Mouse (Mus musculus): Measurements from ENCODE around the gene Heyl. TPM values are rescaled to one million over a fixed set of nuclear protein-coding genes. Genes with fewer than 3 reads are reported as not detected.

Heyl gene
- polyA plus RNA-seq, 1 experiment from 2014 or later: 0.78 TPM

DNA sequence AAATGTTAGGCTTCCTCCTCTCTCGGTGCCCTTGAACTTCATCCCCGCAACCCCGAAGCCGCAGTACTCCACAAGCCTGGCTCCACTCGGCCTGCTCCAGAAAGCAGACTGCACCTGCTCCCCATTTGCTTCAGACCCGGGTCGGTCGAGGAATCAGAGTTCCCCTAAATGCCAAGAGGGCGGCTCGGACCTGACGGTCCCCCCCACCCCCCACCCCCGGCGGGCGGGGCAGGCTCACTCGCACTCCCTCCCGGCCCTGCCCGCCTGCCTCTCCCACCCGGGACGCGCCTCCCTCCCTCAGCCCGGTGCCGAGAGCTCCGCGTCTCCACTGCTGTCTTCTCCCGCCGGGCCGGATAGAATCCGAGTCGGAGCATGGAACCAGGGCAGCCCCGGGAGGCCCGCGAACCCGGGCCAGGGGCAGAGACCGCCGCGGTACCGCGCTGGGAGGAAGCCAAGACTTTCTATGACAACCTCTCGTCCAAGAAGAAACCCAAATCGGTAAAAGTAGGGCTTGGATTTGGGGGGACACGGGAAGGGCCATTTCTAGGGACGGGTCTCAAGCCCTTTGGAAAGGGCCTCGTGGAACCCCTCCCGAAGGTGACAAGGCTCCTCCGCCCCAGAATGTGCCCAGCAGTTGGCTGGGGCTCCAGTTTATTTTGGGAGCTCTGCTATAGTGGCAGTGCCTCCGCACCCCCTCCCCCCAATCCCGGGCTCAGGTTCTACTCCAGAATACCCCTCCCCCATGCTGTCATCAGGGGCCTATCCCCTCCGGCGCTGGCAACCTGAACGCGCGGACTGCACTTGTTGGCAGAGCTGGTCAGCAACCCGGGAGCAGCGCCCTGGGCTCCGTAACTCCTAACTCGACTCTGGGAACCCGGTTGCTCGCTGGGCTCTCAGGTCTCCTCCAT lies 31.9 kb upstream of the Heyl start, which contains the start of gene Nt5c1a:
TSS of gene Nt5c1a (plus strand) at position 319 of the 908 bp plus-strand sequence.
- DNase-seq (peak; percentile 24), ATAC-seq (no peak)
- WGBS (ENCODE audit: insufficient replicate concordance): 3% methylated on average over 50 of the region's 58 CpGs
- Histone ChIP-seq H3K9me3 (ENCODE audit: low read length) (no peaks in the 10 kb centered on the region), H3K9ac (replicated peaks) (no peak within 1 kb of the TSS), H3K4me3 (ENCODE audit: low read depth, low read length) (peak within 1 kb of the TSS; percentile 31), H3K4me2 (ENCODE audit: low read depth, low read length) (peak within 1 kb of the TSS; percentile 60), H3K4me1 (ENCODE audit: insufficient read depth) (peaks cover 4% of the 10 kb centered on the region), H3K36me3 (replicated peaks; ENCODE audit: insufficient read depth, low read length) (no peaks in the 10 kb centered on the region), H3K27ac (ENCODE audit: low read depth) (no peak within 1 kb of the TSS), H3K27me3 (ENCODE audit: insufficient read depth, low read length) (peaks cover 41% of the 10 kb centered on the region)
- TF ChIP-seq EP300 (IDR thresholded peaks at IDR 0.05; ENCODE audit: low read depth): no peak
- no peak for TF ChIP-seq CTCF (IDR thresholded peaks at IDR 0.05; ENCODE audit: low read depth)

DNA sequence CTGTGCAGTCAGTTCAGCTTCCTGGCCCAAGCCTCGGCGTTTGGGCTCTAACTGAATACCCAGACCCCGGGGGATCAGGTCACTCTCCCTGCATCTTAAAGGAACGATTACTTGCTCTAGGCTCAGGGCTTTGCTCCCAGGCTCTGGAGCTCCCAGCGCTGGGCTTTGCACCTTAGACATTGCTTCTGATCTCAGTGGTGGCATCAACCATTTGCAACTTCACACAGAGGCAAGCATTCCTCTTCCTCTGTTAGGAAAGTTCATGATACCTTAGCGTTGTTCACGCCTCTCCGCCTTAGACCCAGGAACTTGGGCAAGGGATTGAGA lies 31.3 kb upstream of the Heyl start:
- Histone ChIP-seq H3K4me3 (ENCODE audit: low read depth, low read length) (no peak overlapping the region), H3K4me1 (ENCODE audit: insufficient read depth) (peaks cover 4% of the 10 kb centered on the region), H3K36me3 (replicated peaks; ENCODE audit: insufficient read depth, low read length) (no peaks in the 10 kb centered on the region), H3K9me3 (ENCODE audit: low read length) (no peaks in the 10 kb centered on the region), H3K4me2 (ENCODE audit: low read depth, low read length) (no peak overlapping the region), H3K27ac (ENCODE audit: low read depth) (no peak overlapping the region), H3K9ac (replicated peaks) (no peak overlapping the region), H3K27me3 (ENCODE audit: insufficient read depth, low read length) (peaks cover 38% of the 10 kb centered on the region)
- ATAC-seq: no peak
- TF ChIP-seq EP300 (IDR thresholded peaks at IDR 0.05; ENCODE audit: low read depth) (no peak), CTCF (IDR thresholded peaks at IDR 0.05; ENCODE audit: low read depth) (no peak)
- no peak for DNase-seq
- WGBS (ENCODE audit: insufficient replicate concordance): 18% methylated on average over 8 of the region's 8 CpGs

DNA sequence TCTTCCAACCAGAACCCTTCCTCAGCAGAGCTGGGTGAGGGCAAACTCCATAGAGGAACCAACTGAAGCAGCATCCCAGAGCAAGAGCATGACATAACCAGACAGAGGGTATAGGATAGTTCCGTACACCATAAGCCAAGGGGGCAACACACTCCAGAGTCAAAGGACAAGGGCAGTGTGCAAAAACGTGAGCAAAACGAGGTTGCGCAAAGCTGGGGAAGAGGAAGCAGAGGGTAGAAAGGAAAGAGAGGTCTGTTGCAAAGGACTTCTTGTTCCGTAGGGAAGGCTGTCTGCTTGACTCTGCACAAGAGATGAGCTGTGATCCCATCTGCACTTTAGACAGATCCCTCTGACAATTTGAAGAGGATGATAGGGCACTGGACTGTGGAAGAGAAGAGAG lies 26.0 kb upstream of the Heyl start:
- H3K27me3 ChIP-seq (ENCODE audit: insufficient read depth, low read length): peaks cover 11% of the 10 kb centered on the region
- ATAC-seq: no peak
- 32% methylated on average over 5 of the region's 5 CpGs for WGBS (ENCODE audit: insufficient replicate concordance)
- DNase-seq: no peak
- no peaks in the 10 kb centered on the region for H3K9me3 ChIP-seq (ENCODE audit: low read length)
- H3K4me2 ChIP-seq (ENCODE audit: low read depth, low read length): no peak overlapping the region
- TF ChIP-seq CTCF (IDR thresholded peaks at IDR 0.05; ENCODE audit: low read depth): no peak
- no peak for TF ChIP-seq EP300 (IDR thresholded peaks at IDR 0.05; ENCODE audit: low read depth)
- no peak overlapping the region for H3K9ac ChIP-seq (replicated peaks)
- no peaks in the 10 kb centered on the region for H3K4me1 ChIP-seq (ENCODE audit: insufficient read depth)
- H3K36me3 ChIP-seq (replicated peaks; ENCODE audit: insufficient read depth, low read length): no peaks in the 10 kb centered on the region
- no peak overlapping the region for H3K4me3 ChIP-seq (ENCODE audit: low read depth, low read length)
- no peak overlapping the region for H3K27ac ChIP-seq (ENCODE audit: low read depth)

GRCm38 (mm10) chr4:123210996-123211395 lies 22.4 kb upstream of the Heyl start:
- H3K9ac ChIP-seq (replicated peaks): no peak overlapping the region
- TF ChIP-seq EP300 (IDR thresholded peaks at IDR 0.05; ENCODE audit: low read depth) (no peak), CTCF (IDR thresholded peaks at IDR 0.05; ENCODE audit: low read depth) (no peak)
- DNase-seq (no peak), ATAC-seq (no peak)
- no peak overlapping the region for H3K4me3 ChIP-seq (ENCODE audit: low read depth, low read length)
- WGBS (ENCODE audit: insufficient replicate concordance): 50% methylated on average over 8 of the region's 8 CpGs
- no peaks in the 10 kb centered on the region for H3K36me3 ChIP-seq (replicated peaks; ENCODE audit: insufficient read depth, low read length)
- no peak overlapping the region for H3K27ac ChIP-seq (ENCODE audit: low read depth)
- H3K27me3 ChIP-seq (ENCODE audit: insufficient read depth, low read length): 0 out of 2 replicates have a peak, but pooled peaks cover 3% of the 10 kb centered on the region
- no peaks in the 10 kb centered on the region for H3K4me1 ChIP-seq (ENCODE audit: insufficient read depth)
- no peaks in the 10 kb centered on the region for H3K9me3 ChIP-seq (ENCODE audit: low read length)
- H3K4me2 ChIP-seq (ENCODE audit: low read depth, low read length): no peak overlapping the region

DNA sequence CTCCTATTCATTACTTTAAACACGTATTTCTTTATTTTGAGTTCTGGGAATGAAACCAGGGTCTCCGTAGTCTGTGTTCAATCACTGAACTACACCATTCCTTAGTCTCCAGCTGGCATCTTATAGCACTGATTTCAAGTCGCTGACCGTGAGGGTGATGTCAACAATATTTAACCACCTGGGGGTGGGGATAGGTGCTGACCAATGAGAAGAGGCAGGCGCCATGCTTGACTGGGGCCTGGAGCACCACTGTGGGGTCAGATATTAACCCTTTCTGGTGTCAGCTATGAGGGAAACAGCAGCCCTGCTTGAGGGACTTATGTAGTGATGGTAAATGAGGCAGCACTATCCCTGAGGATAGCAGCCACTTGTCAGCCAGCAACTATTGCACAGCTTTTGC lies 21.9 kb upstream of the Heyl start:
- Histone ChIP-seq H3K4me3 (ENCODE audit: low read depth, low read length) (no peak overlapping the region), H3K27me3 (ENCODE audit: insufficient read depth, low read length) (0 out of 2 replicates have a peak, but pooled peaks cover 3% of the 10 kb centered on the region), H3K4me1 (ENCODE audit: insufficient read depth) (no peaks in the 10 kb centered on the region), H3K36me3 (replicated peaks; ENCODE audit: insufficient read depth, low read length) (no peaks in the 10 kb centered on the region), H3K9me3 (ENCODE audit: low read length) (no peaks in the 10 kb centered on the region), H3K9ac (replicated peaks) (no peak overlapping the region), H3K4me2 (ENCODE audit: low read depth, low read length) (no peak overlapping the region), H3K27ac (ENCODE audit: low read depth) (no peak overlapping the region)
- DNase-seq (no peak), ATAC-seq (no peak)
- 50% methylated on average over 5 of the region's 5 CpGs for WGBS (ENCODE audit: insufficient replicate concordance)
- no peak for TF ChIP-seq CTCF (IDR thresholded peaks at IDR 0.05; ENCODE audit: low read depth)
- no peak for TF ChIP-seq EP300 (IDR thresholded peaks at IDR 0.05; ENCODE audit: low read depth)

- Histone ChIP-seq H3K27me3 (ENCODE audit: insufficient read depth, low read length) (0 out of 2 replicates have a peak, but pooled peaks cover 3% of the 10 kb centered on the region), H3K27ac (ENCODE audit: low read depth) (no peak overlapping the region), H3K36me3 (replicated peaks; ENCODE audit: insufficient read depth, low read length) (no peaks in the 10 kb centered on the region), H3K9me3 (ENCODE audit: low read length) (no peaks in the 10 kb centered on the region), H3K4me1 (ENCODE audit: insufficient read depth) (no peaks in the 10 kb centered on the region), H3K9ac (replicated peaks) (no peak overlapping the region), H3K4me2 (ENCODE audit: low read depth, low read length) (no peak overlapping the region), H3K4me3 (ENCODE audit: low read depth, low read length) (no peak overlapping the region)
- ATAC-seq (no peak), DNase-seq (no peak)
- WGBS (ENCODE audit: insufficient replicate concordance): 58% methylated on average over 2 of the region's 2 CpGs
- no peak for TF ChIP-seq CTCF (IDR thresholded peaks at IDR 0.05; ENCODE audit: low read depth)
- TF ChIP-seq EP300 (IDR thresholded peaks at IDR 0.05; ENCODE audit: low read depth): no peak
These were observed 21.0 kb upstream of the Heyl start for GRCm38 (mm10) chr4:123212330-123212729.
